Mouse (Mus musculus) right cerebral cortex, postnatal 36 days (tissue): ENCODE results near the gene Coa4.

ENCODE experiments used
- DNase-seq, 2 experiments: peaks; one replicate each; pipeline ENCODE4 v3.0.0; 2022; ENCODE audit warnings: low spot score in 2 of 2, mixed read lengths in 1 of 2

Gene Coa4

GRCm38 (mm10) chr7:100504740-100505487 lies 32.0 kb upstream of the Coa4 start:
- no peak for DNase-seq

- no peak for DNase-seq
Observed at GRCm38 (mm10) chr7:100506494-100506893, 30.4 kb upstream of the Coa4 start.

- no peak for DNase-seq
Observed at GRCm38 (mm10) chr7:100508670-100509069, 28.2 kb upstream of the Coa4 start.

- DNase-seq: no peak
Observed at GRCm38 (mm10) chr7:100511602-100512001, 25.3 kb upstream of the Coa4 start.

- DNase-seq: no peak
Observed at GRCm38 (mm10) chr7:100514573-100514972, 22.3 kb upstream of the Coa4 start, which contains the start of gene Dnajb13. TSS of gene Dnajb13 (minus strand) at chr7:100514960.

GRCm38 (mm10) chr7:100520204-100520603 lies 16.7 kb upstream of the Coa4 start:
- DNase-seq: no peak

GRCm38 (mm10) chr7:100520663-100521285 lies 16.1 kb upstream of the Coa4 start:
- DNase-seq: peak; percentile 43 to 44

GRCm38 (mm10) chr7:100522222-100522621 lies 14.6 kb upstream of the Coa4 start:
- no peak for DNase-seq

GRCm38 (mm10) chr7:100524669-100525068 lies 12.2 kb upstream of the Coa4 start:
- DNase-seq: no peak

GRCm38 (mm10) chr7:100530766-100531165 lies 6.1 kb upstream of the Coa4 start:
- DNase-seq: no peak

GRCm38 (mm10) chr7:100533503-100533902 lies 3.4 kb upstream of the Coa4 start:
- DNase-seq: no peak

- no peak for DNase-seq
Observed at GRCm38 (mm10) chr7:100534216-100534615, 2.7 kb upstream of the Coa4 start.

GRCm38 (mm10) chr7:100535831-100536230 lies 1.0 kb upstream of the Coa4 start:
- no peak for DNase-seq

- DNase-seq: no peak
Observed at GRCm38 (mm10) chr7:100537519-100537902, 640 bp downstream of the Coa4 start.

- no peak for DNase-seq
Observed at GRCm38 (mm10) chr7:100539516-100539915, 2.6 kb downstream of the Coa4 start.

- no peak for DNase-seq
Observed at GRCm38 (mm10) chr7:100544437-100544836, 7.6 kb downstream of the Coa4 start.

GRCm38 (mm10) chr7:100547631-100548030 lies 10.8 kb downstream of the Coa4 start:
- no peak for DNase-seq

GRCm38 (mm10) chr7:100549796-100550195 lies 12.9 kb downstream of the Coa4 start:
- DNase-seq: no peak

- peak; percentile 35 to 58 for DNase-seq
Observed at GRCm38 (mm10) chr7:100550338-100551007, 13.6 kb downstream of the Coa4 start.

- no peak for DNase-seq
Observed at GRCm38 (mm10) chr7:100554939-100555338, 18.1 kb downstream of the Coa4 start.

GRCm38 (mm10) chr7:100555431-100555951 lies 18.6 kb downstream of the Coa4 start:
- DNase-seq: peak; percentile 42 to 57

GRCm38 (mm10) chr7:100557241-100557640 lies 20.4 kb downstream of the Coa4 start:
- DNase-seq: no peak
